Mouse (Mus musculus) spleen, adult 2 months (tissue): ENCODE measurements around the gene Polr2i.

Experiments
- CTCF ChIP-seq: fragments of 200-500 bp; IDR thresholded peaks from 2 replicates; pipeline ENCODE4 v1.5.1; 2011; ENCODE audit warnings: mild to moderate bottlenecking, inconsistent platforms; ENCODE audit not compliant: insufficient read depth, insufficient read length, insufficient replicate concordance; ENCODE audit errors: extremely low read depth
- POLR2A ChIP-seq: fragments of 200-500 bp; IDR thresholded peaks from 2 replicates; pipeline ENCODE4 v1.6.1; 2011; ENCODE audit warnings: low read depth, low read length, inconsistent platforms

GRCm38 (mm10) chr7:30231328-30231668 is 450 bp upstream of the Polr2i start:
- no peak for TF ChIP-seq CTCF
- TF ChIP-seq POLR2A = no peak
